Mouse (Mus musculus): ENCODE results near the gene Zc2hc1b. TPM values are rescaled to one million over a fixed set of nuclear protein-coding genes. Genes with fewer than 3 reads are reported as not detected.

The Zc2hc1b gene
- total RNA-seq, 2 experiments from 2014 or later = not detected

DNA sequence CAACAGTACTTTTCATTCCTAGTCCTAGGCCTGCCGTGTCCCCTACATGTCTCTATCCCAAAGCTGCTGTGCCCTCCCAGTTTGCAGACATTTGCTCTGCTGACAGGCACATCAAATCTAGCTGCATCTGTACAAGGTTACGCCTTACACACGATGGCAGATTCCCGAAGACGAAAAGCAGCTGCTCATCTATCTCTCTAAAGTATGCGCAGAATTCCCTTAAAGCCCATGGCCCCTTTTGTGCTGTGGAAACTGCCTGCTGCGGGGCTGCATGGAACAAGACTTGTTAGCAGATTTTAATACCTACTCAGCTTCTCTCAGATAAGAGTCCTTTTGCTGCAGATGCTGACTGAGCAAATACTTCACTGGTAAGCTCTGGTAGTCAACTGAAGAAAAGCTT lies 2.4 kb upstream of the Zc2hc1b start:
- ATAC-seq (replicated peaks; ENCODE audit: low FRiP score, low TSS enrichment, poor library complexity, severe bottlenecking) = no peak

DNA sequence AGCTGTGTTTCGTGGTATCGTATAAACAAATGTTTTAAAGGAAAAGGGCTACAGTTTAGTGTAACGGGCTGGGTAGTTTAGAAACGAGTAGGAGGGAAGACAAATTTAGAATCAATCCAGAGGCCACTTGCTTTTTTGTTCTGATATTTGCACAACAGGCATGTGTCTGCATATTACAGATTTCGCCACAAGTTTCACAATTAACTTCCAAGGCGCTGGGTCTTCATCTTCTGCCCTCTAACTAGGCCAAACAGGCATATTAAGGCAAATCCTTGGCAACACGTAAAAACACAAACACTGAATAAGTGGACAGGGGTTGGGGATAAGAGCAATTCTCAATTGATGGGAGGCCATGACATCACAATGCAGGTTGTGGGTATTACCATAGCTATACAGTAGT lies 2.0 kb downstream of the Zc2hc1b start:
- ATAC-seq (replicated peaks; ENCODE audit: low FRiP score, low TSS enrichment, poor library complexity, severe bottlenecking) = no peak

DNA sequence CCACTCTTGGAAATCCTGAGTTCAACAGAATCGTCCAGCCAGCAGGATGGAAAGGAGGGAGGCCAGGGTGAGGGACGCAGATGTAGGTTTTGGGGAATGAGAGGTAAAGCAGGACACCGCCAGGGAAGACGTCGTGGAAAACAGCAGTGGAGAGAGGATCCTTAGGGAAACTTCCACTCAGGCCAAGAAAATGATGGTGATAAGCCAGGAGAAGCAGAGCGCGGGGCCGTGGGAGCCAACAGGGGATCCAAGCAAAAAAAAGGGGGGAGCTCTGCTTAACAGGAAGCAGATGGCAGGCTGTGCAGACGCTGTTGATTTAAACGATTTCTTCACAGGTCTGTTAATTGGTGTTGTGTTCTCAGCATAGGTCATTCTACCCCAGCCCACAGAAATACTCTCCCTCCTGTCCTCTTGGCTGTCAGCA lies 5.0 kb downstream of the Zc2hc1b start:
- no peak for ATAC-seq (replicated peaks; ENCODE audit: low FRiP score, low TSS enrichment, poor library complexity, severe bottlenecking)

DNA sequence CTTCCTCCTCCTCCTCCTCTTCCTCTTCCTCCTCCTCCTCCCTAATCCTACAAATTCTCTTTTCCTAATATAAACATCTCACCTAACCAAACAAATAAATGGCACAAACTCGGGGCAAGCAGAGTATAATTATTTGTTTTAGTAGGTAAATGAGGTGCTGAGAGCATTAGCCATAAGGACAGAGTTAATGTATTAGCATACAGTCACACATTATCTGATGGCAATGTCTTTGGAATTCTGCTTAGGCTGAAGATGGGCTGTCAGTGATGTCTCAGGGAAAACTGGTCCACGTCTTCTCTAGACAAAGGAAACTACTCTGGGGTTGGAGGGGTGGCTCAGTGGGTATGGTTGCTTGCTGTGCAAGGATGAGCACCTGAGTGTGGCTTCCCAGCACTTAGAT lies 6.4 kb downstream of the Zc2hc1b start:
- no peak for ATAC-seq (replicated peaks; ENCODE audit: low FRiP score, low TSS enrichment, poor library complexity, severe bottlenecking)

DNA sequence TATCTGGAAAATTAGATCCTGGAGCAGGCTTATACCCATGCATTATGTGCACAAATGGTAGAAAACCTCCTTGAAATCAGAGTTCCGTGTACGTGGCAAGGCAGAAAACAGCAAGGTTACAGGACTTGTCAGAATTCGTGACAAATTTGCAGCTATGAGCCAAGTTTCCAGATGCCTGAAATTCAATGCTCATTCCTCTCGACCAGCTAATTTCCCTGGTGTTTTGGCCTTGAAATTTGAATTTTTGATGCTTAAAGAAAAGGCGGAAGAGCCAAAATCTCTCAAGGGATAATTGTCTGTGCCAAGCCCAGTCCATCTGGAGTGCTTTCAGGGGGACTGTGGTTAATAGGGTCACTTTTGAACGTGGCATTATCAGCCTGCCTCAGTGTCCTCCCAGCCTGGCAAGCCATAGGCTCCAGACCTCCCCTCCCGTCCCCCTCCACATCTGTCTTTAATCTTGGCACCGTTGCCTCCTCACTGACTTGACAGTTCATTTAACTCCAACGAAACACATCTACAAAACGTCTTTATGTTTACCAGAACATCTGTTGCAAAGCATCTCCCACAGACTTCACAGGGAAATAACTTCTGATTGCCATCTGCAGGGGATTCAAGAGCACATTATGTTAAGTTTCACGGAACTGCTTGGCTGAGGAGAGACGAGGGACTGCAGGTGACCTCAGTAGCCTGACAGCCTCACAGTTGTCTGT lies 6.9 kb downstream of the Zc2hc1b start:
- ATAC-seq (replicated peaks; ENCODE audit: low FRiP score, low TSS enrichment, poor library complexity, severe bottlenecking) = no peak

DNA sequence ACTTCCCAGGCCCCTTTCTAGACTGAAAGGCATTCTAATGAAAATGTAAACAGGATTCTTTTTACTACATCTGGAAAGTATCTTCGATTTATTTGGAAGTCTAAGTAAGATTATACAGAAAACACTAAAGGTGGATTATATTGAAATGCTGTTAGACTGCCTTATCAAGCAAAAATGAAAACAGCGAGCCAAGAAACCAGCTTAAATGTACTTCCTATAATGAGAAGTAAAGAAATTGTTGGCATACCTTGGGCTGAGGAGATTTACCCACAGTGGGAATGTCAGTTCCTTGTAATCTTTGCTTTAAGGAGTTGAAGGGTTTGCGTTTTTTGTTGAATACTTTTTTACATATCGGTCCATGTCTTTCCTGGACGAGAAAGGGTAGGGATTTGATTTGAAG lies 9.4 kb downstream of the Zc2hc1b start:
- ATAC-seq (replicated peaks; ENCODE audit: low FRiP score, low TSS enrichment, poor library complexity, severe bottlenecking) = no peak

DNA sequence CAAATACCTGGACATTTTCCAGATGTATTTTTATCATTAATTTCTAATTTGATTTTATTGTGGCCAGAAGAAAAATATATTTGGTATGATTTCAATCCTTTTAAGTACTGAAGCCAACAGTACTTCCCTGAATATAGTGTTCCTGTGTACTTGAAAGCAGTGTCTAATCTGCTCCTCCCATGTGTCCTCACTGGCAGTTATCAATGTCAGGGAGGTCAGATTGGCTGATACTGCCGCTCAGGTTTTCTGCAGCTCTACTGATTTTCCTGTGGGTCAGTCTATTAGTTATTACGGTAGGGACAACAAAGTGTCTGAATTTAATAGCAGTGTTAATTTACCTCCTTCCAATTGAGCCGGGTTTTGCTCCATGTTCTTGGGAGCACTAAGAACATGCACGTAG lies 15.8 kb downstream of the Zc2hc1b start:
- ATAC-seq (replicated peaks; ENCODE audit: low FRiP score, low TSS enrichment, poor library complexity, severe bottlenecking) = peak; percentile 63

GRCm38 (mm10) chr10:13160913-13161312 lies 16.9 kb downstream of the Zc2hc1b start:
- ATAC-seq (replicated peaks; ENCODE audit: low FRiP score, low TSS enrichment, poor library complexity, severe bottlenecking) = no peak

DNA sequence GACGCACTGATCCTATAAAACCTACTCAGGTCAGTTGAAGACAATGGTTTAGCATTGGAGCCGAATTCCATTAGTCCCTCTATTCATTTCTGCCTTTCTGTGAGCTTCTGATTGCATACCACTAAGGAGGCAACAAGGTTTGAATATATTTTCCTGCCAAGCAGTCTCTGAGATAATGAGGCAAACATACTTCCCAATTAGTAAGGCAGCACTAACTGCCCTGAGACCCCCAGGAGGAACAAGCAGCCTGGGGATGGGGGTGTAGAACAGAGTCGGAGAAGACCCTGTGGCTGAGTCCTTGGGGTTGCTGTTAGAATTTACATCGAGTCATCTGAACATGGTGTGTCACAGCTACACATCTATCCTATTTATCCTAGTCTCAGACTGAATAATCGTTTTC lies 22.4 kb downstream of the Zc2hc1b start:
- no peak for ATAC-seq (replicated peaks; ENCODE audit: low FRiP score, low TSS enrichment, poor library complexity, severe bottlenecking)

GRCm38 (mm10) chr10:13152811-13153364 lies 24.9 kb downstream of the Zc2hc1b start:
- ATAC-seq (replicated peaks; ENCODE audit: low FRiP score, low TSS enrichment, poor library complexity, severe bottlenecking) = no peak

DNA sequence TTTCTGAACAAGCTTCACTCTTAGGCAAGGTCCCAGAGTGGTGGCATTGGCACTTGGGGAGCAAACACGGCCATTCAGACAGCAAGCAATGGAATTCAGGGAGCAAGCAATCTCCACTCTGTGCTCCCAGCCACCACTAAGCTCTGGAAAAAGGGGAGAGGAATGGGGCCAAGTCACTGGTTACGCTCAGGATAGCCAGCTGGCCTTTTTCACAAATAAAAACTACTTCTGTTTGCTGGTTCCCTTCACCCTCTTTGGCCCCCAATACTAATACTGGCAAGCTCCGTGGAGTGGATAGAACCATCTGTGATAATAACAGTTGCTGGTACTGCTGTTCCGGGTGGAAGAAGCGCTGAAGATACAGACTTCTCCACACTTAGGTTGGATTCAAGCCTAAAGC lies 26.5 kb downstream of the Zc2hc1b start:
- no peak for ATAC-seq (replicated peaks; ENCODE audit: low FRiP score, low TSS enrichment, poor library complexity, severe bottlenecking)

- ATAC-seq (replicated peaks; ENCODE audit: low FRiP score, low TSS enrichment, poor library complexity, severe bottlenecking) = no peak
Observed at GRCm38 (mm10) chr10:13150435-13150834, 27.4 kb downstream of the Zc2hc1b start.

GRCm38 (mm10) chr10:13140434-13140833 lies 37.4 kb downstream of the Zc2hc1b start:
- no peak for ATAC-seq (replicated peaks; ENCODE audit: low FRiP score, low TSS enrichment, poor library complexity, severe bottlenecking)

- no peak for ATAC-seq (replicated peaks; ENCODE audit: low FRiP score, low TSS enrichment, poor library complexity, severe bottlenecking)
Observed at GRCm38 (mm10) chr10:13137906-13138305, 39.9 kb downstream of the Zc2hc1b start.

- no peak for ATAC-seq (replicated peaks; ENCODE audit: low FRiP score, low TSS enrichment, poor library complexity, severe bottlenecking)
Observed at GRCm38 (mm10) chr10:13135751-13136150, 42.1 kb downstream of the Zc2hc1b start.

GRCm38 (mm10) chr10:13135276-13135675 lies 42.5 kb downstream of the Zc2hc1b start:
- ATAC-seq (replicated peaks; ENCODE audit: low FRiP score, low TSS enrichment, poor library complexity, severe bottlenecking) = no peak

- ATAC-seq (replicated peaks; ENCODE audit: low FRiP score, low TSS enrichment, poor library complexity, severe bottlenecking) = no peak
Observed at GRCm38 (mm10) chr10:13133850-13134249, 44.0 kb downstream of the Zc2hc1b start.

GRCm38 (mm10) chr10:13127946-13128345 lies 49.9 kb downstream of the Zc2hc1b start:
- ATAC-seq (replicated peaks; ENCODE audit: low FRiP score, low TSS enrichment, poor library complexity, severe bottlenecking) = no peak

DNA sequence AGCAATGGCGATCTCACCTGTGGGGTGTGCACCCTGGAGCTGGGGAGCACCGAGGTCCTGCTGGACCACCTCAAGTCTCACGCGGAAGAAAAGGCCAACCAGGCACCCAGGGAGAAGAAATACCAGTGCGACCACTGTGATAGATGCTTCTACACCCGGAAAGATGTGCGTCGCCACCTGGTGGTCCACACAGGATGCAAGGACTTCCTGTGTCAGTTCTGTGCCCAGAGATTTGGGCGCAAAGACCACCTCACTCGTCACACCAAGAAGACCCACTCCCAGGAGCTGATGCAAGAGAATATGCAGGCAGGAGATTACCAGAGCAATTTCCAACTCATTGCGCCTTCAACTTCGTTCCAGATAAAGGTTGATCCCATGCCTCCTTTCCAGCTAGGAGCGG lies 50.5 kb downstream of the Zc2hc1b start:
- no peak for ATAC-seq (replicated peaks; ENCODE audit: low FRiP score, low TSS enrichment, poor library complexity, severe bottlenecking)

GRCm38 (mm10) chr10:13125811-13126210 lies 52.0 kb downstream of the Zc2hc1b start:
- no peak for ATAC-seq (replicated peaks; ENCODE audit: low FRiP score, low TSS enrichment, poor library complexity, severe bottlenecking)

DNA sequence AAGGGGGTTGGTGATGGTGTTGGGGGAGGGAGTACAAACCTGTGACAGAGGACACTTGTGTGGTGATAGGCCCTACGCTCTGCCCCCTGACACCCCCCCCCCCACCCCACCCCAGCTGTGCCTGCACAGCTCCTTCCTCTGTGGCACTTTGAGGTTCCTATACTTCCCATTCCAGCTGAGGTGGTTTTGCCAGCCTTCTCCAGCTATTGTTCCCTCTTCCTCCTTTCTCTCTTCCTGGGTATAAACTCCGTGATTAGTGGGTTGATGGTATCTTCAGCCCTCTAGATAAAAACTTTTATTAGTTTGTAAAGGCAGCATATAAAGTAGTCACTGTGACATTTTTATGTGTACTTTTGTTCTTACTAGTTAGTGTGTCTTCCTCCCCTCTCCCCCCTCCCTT lies 58.5 kb downstream of the Zc2hc1b start:
- ATAC-seq (replicated peaks; ENCODE audit: low FRiP score, low TSS enrichment, poor library complexity, severe bottlenecking) = no peak

DNA sequence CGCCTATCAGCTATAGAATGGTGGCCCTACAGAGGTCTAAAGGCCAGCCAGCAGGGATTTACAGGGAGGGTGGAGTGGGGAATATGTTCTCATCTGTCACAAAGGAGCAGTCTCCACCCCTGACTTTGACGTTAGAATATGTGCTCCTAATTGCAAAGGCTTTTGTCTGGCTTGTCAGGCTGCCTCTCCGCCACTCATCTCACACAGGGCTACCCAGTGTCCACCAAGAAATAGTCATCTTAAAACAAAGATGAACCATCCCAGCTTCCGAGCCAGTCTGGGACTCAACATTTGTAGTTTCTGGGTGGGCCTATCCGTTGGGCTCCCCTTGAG lies 59.1 kb downstream of the Zc2hc1b start:
- no peak for ATAC-seq (replicated peaks; ENCODE audit: low FRiP score, low TSS enrichment, poor library complexity, severe bottlenecking)

Measured in megakaryocyte-erythroid progenitor cell, adult 5-6 weeks (primary cell).